Mouse (Mus musculus): Measurements from ENCODE around the gene Mtcl1.

DNA sequence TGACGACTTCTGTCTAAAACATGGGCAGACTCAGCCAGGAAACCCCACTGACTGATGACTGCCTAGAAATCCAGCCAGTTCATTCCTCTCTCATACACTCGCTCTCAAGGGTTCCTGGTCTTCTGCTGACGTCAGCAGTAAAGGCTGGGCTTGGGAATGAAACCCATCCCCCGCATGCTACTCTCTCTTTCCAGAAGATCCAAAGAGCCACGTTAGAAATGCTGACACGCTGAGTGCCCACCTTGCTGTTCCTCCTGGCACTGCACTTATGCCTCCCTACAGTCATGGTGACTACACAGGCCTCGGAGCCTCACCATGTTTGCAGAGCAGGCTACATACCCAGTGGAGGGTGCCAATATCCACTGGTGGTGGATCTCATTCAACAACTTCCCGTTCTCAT lies 41.7 kb downstream of the Mtcl1 start:
- TF ChIP-seq EP300 (IDR thresholded peaks at IDR 0.05) (no peak), CTCF (IDR thresholded peaks at IDR 0.05) (no peak)

Measured in lung, postnatal 0 days (tissue).